Mouse (Mus musculus): ENCODE measurements around the gene Dnmt3l. TPM values are rescaled to one million over a fixed set of nuclear protein-coding genes. Genes with fewer than 3 reads are reported as not detected.
A peak's percentile ranks its signal among the peaks of the same experiment; 100 is the strongest.
"Not testable (repeated sequence)": the region's sequence is repeated elsewhere in the genome, so short reads cannot be mapped to it uniquely, and the experiment has no call there.

Gene Dnmt3l
- total and polyA plus RNA-seq, 3 experiments: 0.10 to 0.21 TPM; not detected in 1

GRCm38 (mm10) chr10:78019291-78019690, 22.5 kb upstream of the Dnmt3l start:
- Histone ChIP-seq H3K4me3 (no peak overlapping the region), H3K27me3 (ENCODE audit: control insufficient read depth, insufficient read depth, low read length) (no peaks in the 10 kb centered on the region), H3K9ac (ENCODE audit: low read depth, low read length) (no peak overlapping the region), H3K79me2 (replicated peaks; ENCODE audit: control insufficient read depth, insufficient read depth, low read length) (no peaks in the 10 kb centered on the region), H3K27ac (peak overlapping the region; percentile 73), H3K36me3 (ENCODE audit: control insufficient read depth, insufficient read depth, low read length) (no peaks in the 10 kb centered on the region), H3K4me1 (ENCODE audit: control insufficient read depth, insufficient read depth, low read length) (peaks cover 3% of the 10 kb centered on the region)
- DNase-seq: no peak
- TF ChIP-seq CTCF (IDR thresholded peaks at IDR 0.05) (no peak), EP300 (IDR thresholded peaks at IDR 0.05; ENCODE audit: insufficient read depth, low read depth, low read length) (no peak), POLR2A (IDR thresholded peaks at IDR 0.05; ENCODE audit: insufficient read depth, low read depth, low read length) (no peak)
- 66% methylated on average over 4 of the region's 4 CpGs for WGBS
- intact Hi-C loops (cut with DNase I): no loop called here

- H3K4me1 ChIP-seq (ENCODE audit: control insufficient read depth, insufficient read depth, low read length): not testable (repeated sequence)
These were observed 21.8 kb upstream of the Dnmt3l start for GRCm38 (mm10) chr10:78019984-78020383.

GRCm38 (mm10) chr10:78025453-78025852, 16.3 kb upstream of the Dnmt3l start:
- H3K36me3 ChIP-seq (ENCODE audit: control insufficient read depth, insufficient read depth, low read length); H3K79me2 ChIP-seq (replicated peaks; ENCODE audit: control insufficient read depth, insufficient read depth, low read length); DNase-seq; H3K9ac ChIP-seq (ENCODE audit: low read depth, low read length); H3K4me1 ChIP-seq (ENCODE audit: control insufficient read depth, insufficient read depth, low read length); H3K27me3 ChIP-seq (ENCODE audit: control insufficient read depth, insufficient read depth, low read length); H3K4me3 ChIP-seq; H3K27ac ChIP-seq: not testable (repeated sequence)
- 59% methylated on average over 6 of the region's 8 CpGs for WGBS
- intact Hi-C loops (cut with DNase I): loop anchor here (5.0 kb wide), 2 partner anchors 42 to 43 kb away; partner anchors contain the start of gene Icosl
- peak; percentile 53 for TF ChIP-seq CTCF (IDR thresholded peaks at IDR 0.05)

More at GRCm38 (mm10) chr10:78019984-78020383, 21.8 kb upstream of the Dnmt3l start:
- H3K27me3 ChIP-seq (ENCODE audit: control insufficient read depth, insufficient read depth, low read length); H3K4me3 ChIP-seq; intact Hi-C loops (cut with DNase I); H3K27ac ChIP-seq; H3K9ac ChIP-seq (ENCODE audit: low read depth, low read length); DNase-seq; H3K79me2 ChIP-seq (replicated peaks; ENCODE audit: control insufficient read depth, insufficient read depth, low read length); H3K36me3 ChIP-seq (ENCODE audit: control insufficient read depth, insufficient read depth, low read length): not testable (repeated sequence)
- WGBS: 98% methylated on average over 7 of the region's 11 CpGs

GRCm38 (mm10) chr10:78028129-78028528, 13.6 kb upstream of the Dnmt3l start:
- Histone ChIP-seq H3K36me3 (ENCODE audit: control insufficient read depth, insufficient read depth, low read length) (no peaks in the 10 kb centered on the region), H3K4me1 (ENCODE audit: control insufficient read depth, insufficient read depth, low read length) (no peaks in the 10 kb centered on the region; the same call in 1 of the 2 replicates), H3K9ac (ENCODE audit: low read depth, low read length) (no peak overlapping the region), H3K27ac (no peak overlapping the region), H3K79me2 (replicated peaks; ENCODE audit: control insufficient read depth, insufficient read depth, low read length) (no peaks in the 10 kb centered on the region), H3K27me3 (ENCODE audit: control insufficient read depth, insufficient read depth, low read length) (no peaks in the 10 kb centered on the region), H3K4me3 (no peak overlapping the region)
- peak; percentile 66 to 75 for DNase-seq
- TF ChIP-seq POLR2A (IDR thresholded peaks at IDR 0.05; ENCODE audit: insufficient read depth, low read depth, low read length): no peak
- peak; percentile 94 for TF ChIP-seq CTCF (IDR thresholded peaks at IDR 0.05)
- peak; percentile 83; the same call in 1 of the 2 replicates for TF ChIP-seq EP300 (IDR thresholded peaks at IDR 0.05; ENCODE audit: insufficient read depth, low read depth, low read length)
- 4% methylated on average over 5 of the region's 5 CpGs for WGBS
- intact Hi-C loops (cut with DNase I): loop anchor here (5.0 kb wide), 2 partner anchors 39 to 46 kb away; partner anchors contain the start of gene Icosl

- Histone ChIP-seq H3K79me2 (replicated peaks; ENCODE audit: control insufficient read depth, insufficient read depth, low read length) (no peaks in the 10 kb centered on the region), H3K27ac (no peak overlapping the region), H3K36me3 (ENCODE audit: control insufficient read depth, insufficient read depth, low read length) (no peaks in the 10 kb centered on the region), H3K4me1 (ENCODE audit: control insufficient read depth, insufficient read depth, low read length) (no peaks in the 10 kb centered on the region; the same call in 1 of the 2 replicates), H3K9ac (ENCODE audit: low read depth, low read length) (no peak overlapping the region), H3K27me3 (ENCODE audit: control insufficient read depth, insufficient read depth, low read length) (no peaks in the 10 kb centered on the region), H3K4me3 (no peak overlapping the region)
- no peak for DNase-seq
- TF ChIP-seq EP300 (IDR thresholded peaks at IDR 0.05; ENCODE audit: insufficient read depth, low read depth, low read length): no peak
- intact Hi-C loops (cut with DNase I): loop anchor here (5.0 kb wide), 2 partner anchors 38 to 47 kb away; partner anchors contain the start of gene Icosl
- 92% methylated on average over 1 of the region's 1 CpGs for WGBS
These were observed 12.7 kb upstream of the Dnmt3l start for GRCm38 (mm10) chr10:78029080-78029479.

GRCm38 (mm10) chr10:78031987-78032386, 9.8 kb upstream of the Dnmt3l start:
- DNase-seq: no peak
- no peak overlapping the region for H3K4me3 ChIP-seq
- no peaks in the 10 kb centered on the region for H3K36me3 ChIP-seq (ENCODE audit: control insufficient read depth, insufficient read depth, low read length)
- TF ChIP-seq POLR2A (IDR thresholded peaks at IDR 0.05; ENCODE audit: insufficient read depth, low read depth, low read length) (no peak), CTCF (IDR thresholded peaks at IDR 0.05) (no peak), EP300 (IDR thresholded peaks at IDR 0.05; ENCODE audit: insufficient read depth, low read depth, low read length) (no peak)
- no peaks in the 10 kb centered on the region for H3K79me2 ChIP-seq (replicated peaks; ENCODE audit: control insufficient read depth, insufficient read depth, low read length)
- WGBS: 77% methylated on average over 2 of the region's 2 CpGs
- H3K27ac ChIP-seq: no peak overlapping the region
- intact Hi-C loops (cut with DNase I): no loop called here
- no peaks in the 10 kb centered on the region; the same call in 1 of the 2 replicates for H3K4me1 ChIP-seq (ENCODE audit: control insufficient read depth, insufficient read depth, low read length)
- no peak overlapping the region for H3K9ac ChIP-seq (ENCODE audit: low read depth, low read length)
- H3K27me3 ChIP-seq (ENCODE audit: control insufficient read depth, insufficient read depth, low read length): no peaks in the 10 kb centered on the region
